Mouse (Mus musculus): ENCODE results near the gene Nop9. TPM values are rescaled to one million over a fixed set of nuclear protein-coding genes. Genes with fewer than 3 reads are reported as not detected.
A peak's percentile ranks its signal among the peaks of the same experiment; 100 is the strongest.
"Not testable (repeated sequence)": the region's sequence is repeated elsewhere in the genome, so short reads cannot be mapped to it uniquely, and the experiment has no call there.

The Nop9 gene
- polyA plus RNA-seq, 1 experiment from 2014 or later = 25.2 TPM

GRCm38 (mm10) chr14:55737086-55737687 lies 8.3 kb upstream of the Nop9 start:
- WGBS = 85% methylated on average over 9 of the region's 9 CpGs

GRCm38 (mm10) chr14:55743711-55744110 lies 1.8 kb upstream of the Nop9 start:
- peaks cover 8 to 22% of the 10 kb centered on the region in 2 experiments; a peak in 3 of 4 replicates for H3K4me1 ChIP-seq (ENCODE audit: control insufficient read depth in 2 of 2, insufficient read depth in 2 of 2, low read length in 2 of 2)
- peak overlapping the region; percentile 2 for H3K9ac ChIP-seq (ENCODE audit: low read length)
- H3K4me3 ChIP-seq (ENCODE audit: control insufficient read depth in 1 of 2, insufficient read depth in 1 of 2, low read depth in 1 of 2, low read length in 2 of 2) = no peak overlapping the region
- no peak overlapping the region for H3K27ac ChIP-seq (replicated peaks in 1 of 2; ENCODE audit: control insufficient read depth in 1 of 2, insufficient read depth in 1 of 2, low read depth in 2 of 2, low read length in 2 of 2)
- no peaks in the 10 kb centered on the region for H3K27me3 ChIP-seq (ENCODE audit: control insufficient read depth, insufficient read depth, low read length)
- peak overlapping the region; percentile 6 for H3K4me2 ChIP-seq (ENCODE audit: low read length)
- 17% methylated on average over 10 of the region's 10 CpGs for WGBS
- H3K36me3 ChIP-seq (ENCODE audit: control insufficient read depth, insufficient read depth, low read length) = peaks cover 53% of the 10 kb centered on the region
- no peak for ATAC-seq (ENCODE audit: insufficient number of reproducible peaks, insufficient read depth, low FRiP score, low read depth)
- H3K9me3 ChIP-seq (ENCODE audit: control insufficient read depth, low read length) = no peaks in the 10 kb centered on the region

More at GRCm38 (mm10) chr14:55737086-55737687, 8.3 kb upstream of the Nop9 start:
- H3K27me3 ChIP-seq (ENCODE audit: control insufficient read depth, insufficient read depth, low read length) = no peaks in the 10 kb centered on the region
- H3K4me3 ChIP-seq (ENCODE audit: control insufficient read depth in 1 of 2, insufficient read depth in 1 of 2, low read depth in 1 of 2, low read length in 2 of 2) = no peak overlapping the region
- no peak for ATAC-seq (ENCODE audit: insufficient number of reproducible peaks, insufficient read depth, low FRiP score, low read depth)
- no peaks in the 10 kb centered on the region for H3K4me1 ChIP-seq (ENCODE audit: control insufficient read depth in 2 of 2, insufficient read depth in 2 of 2, low read length in 2 of 2)
- H3K9me3 ChIP-seq (ENCODE audit: control insufficient read depth, low read length) = no peaks in the 10 kb centered on the region
- peaks cover 48% of the 10 kb centered on the region for H3K36me3 ChIP-seq (ENCODE audit: control insufficient read depth, insufficient read depth, low read length)
- H3K27ac ChIP-seq (replicated peaks in 1 of 2; ENCODE audit: control insufficient read depth in 1 of 2, insufficient read depth in 1 of 2, low read depth in 2 of 2, low read length in 2 of 2) = no peak overlapping the region
- no peak overlapping the region for H3K9ac ChIP-seq (ENCODE audit: low read length)
- H3K4me2 ChIP-seq (ENCODE audit: low read length) = no peak overlapping the region

DNA sequence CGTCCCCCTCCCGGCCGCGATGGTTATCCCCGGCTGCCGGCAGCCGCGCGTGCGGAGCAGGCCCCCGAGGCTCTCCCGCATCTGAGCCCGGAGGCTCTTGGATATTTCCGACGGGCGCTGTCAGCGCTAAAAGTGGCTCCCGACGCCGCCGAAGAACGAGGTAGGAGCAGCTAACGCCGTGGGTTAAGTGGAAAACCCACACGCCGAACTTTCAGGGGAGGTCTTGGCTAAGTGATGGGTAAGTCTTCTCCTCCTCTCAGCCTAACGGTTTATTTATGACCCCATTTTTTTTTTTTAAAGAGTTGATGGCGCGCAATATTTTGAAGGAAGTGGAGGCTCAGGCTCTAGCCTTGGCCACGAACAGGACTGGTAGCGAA lies 356 bp downstream of the Nop9 start:
- Histone ChIP-seq H3K36me3 (ENCODE audit: control insufficient read depth, insufficient read depth, low read length) (peaks cover 53% of the 10 kb centered on the region), H3K4me1 (ENCODE audit: control insufficient read depth in 2 of 2, insufficient read depth in 2 of 2, low read length in 2 of 2) (peaks cover 8 to 22% of the 10 kb centered on the region in 2 experiments; a peak in 3 of 4 replicates), H3K9ac (ENCODE audit: low read length) (peak overlapping the region; percentile 91), H3K9me3 (ENCODE audit: control insufficient read depth, low read length) (no peaks in the 10 kb centered on the region), H3K27me3 (ENCODE audit: control insufficient read depth, insufficient read depth, low read length) (no peaks in the 10 kb centered on the region), H3K4me2 (ENCODE audit: low read length) (peak overlapping the region; percentile 98), H3K4me3 (ENCODE audit: control insufficient read depth in 1 of 2, insufficient read depth in 1 of 2, low read depth in 1 of 2, low read length in 2 of 2) (peak overlapping the region; percentile 79 to 93), H3K27ac (replicated peaks in 1 of 2; ENCODE audit: control insufficient read depth in 1 of 2, insufficient read depth in 1 of 2, low read depth in 2 of 2, low read length in 2 of 2) (peak overlapping the region in 1 of 2 experiments; percentile 44; a peak in 2 of 4 replicates)
- no peak; the same call in 1 of the 2 replicates for ATAC-seq (ENCODE audit: insufficient number of reproducible peaks, insufficient read depth, low FRiP score, low read depth)
- WGBS = under 1% methylated on average over 31 of the region's 31 CpGs

GRCm38 (mm10) chr14:55747051-55747847 lies 1.8 kb downstream of the Nop9 start:
- Histone ChIP-seq H3K4me2 (ENCODE audit: low read length) (0 out of 2 replicates have a peak overlapping the region, but pooled peaks have one; percentile 98), H3K36me3 (ENCODE audit: control insufficient read depth, insufficient read depth, low read length) (peaks cover 53% of the 10 kb centered on the region), H3K27me3 (ENCODE audit: control insufficient read depth, insufficient read depth, low read length) (no peaks in the 10 kb centered on the region), H3K4me1 (ENCODE audit: control insufficient read depth in 2 of 2, insufficient read depth in 2 of 2, low read length in 2 of 2) (peaks cover 8 to 22% of the 10 kb centered on the region in 2 experiments; a peak in 3 of 4 replicates), H3K9me3 (ENCODE audit: control insufficient read depth, low read length) (no peaks in the 10 kb centered on the region), H3K9ac (ENCODE audit: low read length) (no peak overlapping the region), H3K4me3 (ENCODE audit: control insufficient read depth in 1 of 2, insufficient read depth in 1 of 2, low read depth in 1 of 2, low read length in 2 of 2) (no peak overlapping the region), H3K27ac (replicated peaks in 1 of 2; ENCODE audit: control insufficient read depth in 1 of 2, insufficient read depth in 1 of 2, low read depth in 2 of 2, low read length in 2 of 2) (no peak overlapping the region)
- WGBS = 91% methylated on average over 10 of the region's 10 CpGs
- no peak for ATAC-seq (ENCODE audit: insufficient number of reproducible peaks, insufficient read depth, low FRiP score, low read depth)

DNA sequence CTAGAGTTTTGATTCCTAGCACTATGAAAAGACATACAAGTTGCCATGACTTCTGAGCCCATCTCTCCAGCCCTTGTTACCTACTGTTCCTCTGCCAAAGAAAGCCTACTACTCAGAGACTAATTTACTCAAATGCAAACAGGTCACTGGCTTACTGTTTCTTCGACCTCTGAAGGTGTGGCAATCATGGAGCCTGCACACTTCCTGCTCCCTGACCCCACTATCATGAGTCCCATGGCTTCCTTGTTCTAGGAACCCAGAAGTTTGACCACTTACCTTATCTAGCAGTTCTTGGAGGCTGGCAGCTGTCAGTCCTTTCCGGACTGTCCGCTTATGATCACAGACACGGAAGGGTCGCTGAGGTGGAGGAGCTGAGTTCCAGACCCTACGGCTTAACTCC lies 12.1 kb downstream of the Nop9 start:
- peaks cover 15% of the 10 kb centered on the region for H3K27me3 ChIP-seq (ENCODE audit: control insufficient read depth, insufficient read depth, low read length)
- ATAC-seq (ENCODE audit: insufficient number of reproducible peaks, insufficient read depth, low FRiP score, low read depth) = no peak
- 27% methylated on average over 6 of the region's 6 CpGs for WGBS
- peaks cover 37% of the 10 kb centered on the region for H3K36me3 ChIP-seq (ENCODE audit: control insufficient read depth, insufficient read depth, low read length)
- no peak overlapping the region for H3K9ac ChIP-seq (ENCODE audit: low read length)
- H3K4me1 ChIP-seq (ENCODE audit: control insufficient read depth in 2 of 2, insufficient read depth in 2 of 2, low read length in 2 of 2) = peaks cover 7 to 17% of the 10 kb centered on the region in 2 experiments
- H3K4me3 ChIP-seq (ENCODE audit: control insufficient read depth in 1 of 2, insufficient read depth in 1 of 2, low read depth in 1 of 2, low read length in 2 of 2) = no peak overlapping the region
- peak overlapping the region; percentile 4; the same call in 1 of the 2 replicates for H3K4me2 ChIP-seq (ENCODE audit: low read length)
- H3K27ac ChIP-seq (replicated peaks in 1 of 2; ENCODE audit: control insufficient read depth in 1 of 2, insufficient read depth in 1 of 2, low read depth in 2 of 2, low read length in 2 of 2) = no peak overlapping the region
- no peaks in the 10 kb centered on the region for H3K9me3 ChIP-seq (ENCODE audit: control insufficient read depth, low read length)

DNA sequence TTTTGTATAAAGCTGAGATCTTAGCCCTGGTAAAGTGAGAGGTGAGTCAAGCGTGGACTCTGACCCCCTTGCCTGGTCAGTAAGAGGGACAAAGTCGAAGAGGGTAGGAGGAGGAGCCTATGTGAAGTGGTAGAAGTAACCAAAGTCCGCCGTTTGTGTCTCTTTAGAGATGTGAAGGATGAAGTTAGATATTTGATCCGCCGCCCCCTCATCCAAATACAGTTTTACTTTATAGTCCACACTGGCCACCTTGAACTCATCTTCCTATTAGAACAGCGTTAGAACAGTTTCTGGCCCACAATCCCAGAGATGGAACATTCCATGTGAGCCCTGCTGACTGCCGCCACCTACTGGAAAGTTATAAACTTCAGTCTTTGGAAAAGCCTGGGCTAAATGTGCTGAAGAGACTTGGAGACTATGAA lies 12.9 kb downstream of the Nop9 start, which contains the start of gene Cideb:
Cideb (minus strand) TSS at position 96 of the 422 bp plus-strand sequence.
- ATAC-seq (ENCODE audit: insufficient number of reproducible peaks, insufficient read depth, low FRiP score, low read depth) = no peak
- peaks cover 29% of the 10 kb centered on the region for H3K36me3 ChIP-seq (ENCODE audit: control insufficient read depth, insufficient read depth, low read length)
- peaks cover 15% of the 10 kb centered on the region for H3K27me3 ChIP-seq (ENCODE audit: control insufficient read depth, insufficient read depth, low read length)
- H3K4me2 ChIP-seq (ENCODE audit: low read length) = peak within 1 kb of the TSS; percentile 48
- peaks cover 15 to 25% of the 10 kb centered on the region in 2 experiments for H3K4me1 ChIP-seq (ENCODE audit: control insufficient read depth in 2 of 2, insufficient read depth in 2 of 2, low read length in 2 of 2)
- H3K9me3 ChIP-seq (ENCODE audit: control insufficient read depth, low read length) = no peaks in the 10 kb centered on the region
- WGBS = 6% methylated on average over 8 of the region's 8 CpGs
- H3K9ac ChIP-seq (ENCODE audit: low read length) = no peak within 1 kb of the TSS
- no peak within 1 kb of the TSS for H3K27ac ChIP-seq (replicated peaks in 1 of 2; ENCODE audit: control insufficient read depth in 1 of 2, insufficient read depth in 1 of 2, low read depth in 2 of 2, low read length in 2 of 2)
- no peak within 1 kb of the TSS for H3K4me3 ChIP-seq (ENCODE audit: control insufficient read depth in 1 of 2, insufficient read depth in 1 of 2, low read depth in 1 of 2, low read length in 2 of 2)

DNA sequence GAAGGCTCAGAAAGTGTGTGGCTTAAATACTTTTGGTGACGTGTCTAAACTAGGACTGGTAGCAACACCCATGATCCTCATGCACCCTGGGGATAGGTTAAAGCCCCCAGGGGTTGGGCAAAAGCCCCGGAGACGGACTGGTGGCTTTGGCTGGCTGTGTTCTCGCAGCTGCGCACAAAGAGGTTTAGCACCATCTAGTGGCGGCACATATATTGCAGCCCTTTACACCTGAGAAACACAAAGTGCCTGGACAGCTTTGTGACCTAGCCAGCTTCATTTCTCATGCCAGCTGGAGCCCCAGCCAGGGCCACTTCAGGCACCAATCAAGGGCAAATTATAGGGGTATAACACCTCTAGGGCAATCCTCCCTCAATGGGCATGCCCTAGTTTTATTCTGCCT lies 14.7 kb downstream of the Nop9 start:
- Histone ChIP-seq H3K36me3 (ENCODE audit: control insufficient read depth, insufficient read depth, low read length) (peaks cover 11% of the 10 kb centered on the region), H3K4me2 (ENCODE audit: low read length) (peak overlapping the region; percentile 61), H3K4me1 (ENCODE audit: control insufficient read depth in 2 of 2, insufficient read depth in 2 of 2, low read length in 2 of 2) (peaks cover 22 to 29% of the 10 kb centered on the region in 2 experiments), H3K9ac (ENCODE audit: low read length) (peak overlapping the region; percentile 57; the same call in 1 of the 2 replicates), H3K4me3 (ENCODE audit: control insufficient read depth in 1 of 2, insufficient read depth in 1 of 2, low read depth in 1 of 2, low read length in 2 of 2) (peak overlapping the region in 1 of 2 experiments; percentile 20; a peak in 3 of 4 replicates), H3K27me3 (ENCODE audit: control insufficient read depth, insufficient read depth, low read length) (peaks cover 15% of the 10 kb centered on the region)
- 2% methylated on average over 6 of the region's 6 CpGs for WGBS
- not testable (repeated sequence) for ATAC-seq (ENCODE audit: insufficient number of reproducible peaks, insufficient read depth, low FRiP score, low read depth); H3K9me3 ChIP-seq (ENCODE audit: control insufficient read depth, low read length); H3K27ac ChIP-seq (replicated peaks in 1 of 2; ENCODE audit: control insufficient read depth in 1 of 2, insufficient read depth in 1 of 2, low read depth in 2 of 2, low read length in 2 of 2)

Measured in heart, embryonic 14.5 days (tissue).